Mouse (Mus musculus) bone marrow, adult 2 months (tissue): Measurements from ENCODE around the gene Cdk18.

ENCODE experiments used
- CTCF ChIP-seq: fragments of 200-500 bp; IDR thresholded peaks from 2 replicates; pipeline ENCODE4 v1.5.1; 2011; ENCODE audit warnings: low read length, control low read depth; ENCODE audit not compliant: control insufficient read depth, insufficient read depth
- POLR2A ChIP-seq: fragments of 200-500 bp; IDR thresholded peaks from 2 replicates; pipeline ENCODE4 v1.6.1; 2011; ENCODE audit warnings: low read depth, mild to moderate bottlenecking, control low read depth, low read length, borderline replicate concordance; ENCODE audit not compliant: control insufficient read depth

GRCm38 (mm10) chr1:132075576-132075975, 63.9 kb downstream of the Cdk18 start:
- TF ChIP-seq CTCF, result no peak
- TF ChIP-seq POLR2A, result no peak
